ENCODE assay signal across 8 mouse cellular contexts in genomic region chr7:44524502-44524901, GRCm38 (mm10). TPM values are rescaled to one million over a fixed set of nuclear protein-coding genes. Genes with fewer than 3 reads are reported as not detected.
DNase-seq lines count a peak whose midpoint lies in the region; ATAC-seq and TF ChIP-seq lines count a peak whose summit lies in the region.

Gene Mybpc2 (minus strand): TSS chr7:44524656.

- intact Hi-C loops in heart, postnatal 36 days (cut with DNase I): loop anchor here (5.0 kb wide), 1 partner anchor 123 kb away; no protein-coding TSS in a partner anchor
- intact Hi-C loops in left cerebral cortex, postnatal 25 days (cut with DNase I): loop anchor here (5.0 kb wide), 1 partner anchor 38 kb away; no protein-coding TSS in a partner anchor

- H3K9me3 ChIP-seq in forebrain, embryonic 14.5 days (replicated peaks; ENCODE audit: control insufficient read depth, low read length): no peaks in the 10 kb centered on the region
- H3K9me3 ChIP-seq in limb, embryonic 10.5 days (replicated peaks): no peaks in the 10 kb centered on the region
- H3K9me3 ChIP-seq in stomach, postnatal 0 days (ENCODE audit: control insufficient read depth, low read length): no peaks in the 10 kb centered on the region

- peaks cover 18% of the 10 kb centered on the region; the same call in 1 of the 2 replicates for H3K27me3 ChIP-seq in forebrain, embryonic 14.5 days (replicated peaks; ENCODE audit: control insufficient read depth, insufficient read depth, low read length)
- peaks cover 95% of the 10 kb centered on the region for H3K27me3 ChIP-seq in limb, embryonic 10.5 days (ENCODE audit: low read depth, poor library complexity, severe bottlenecking)
- no peaks in the 10 kb centered on the region for H3K27me3 ChIP-seq in stomach, postnatal 0 days (ENCODE audit: control insufficient read depth, insufficient read depth, low read length)

- no peak for ATAC-seq in forebrain, embryonic 14.5 days
- ATAC-seq in stomach, postnatal 0 days (ENCODE audit: low FRiP score, low TSS enrichment): no peak
- ATAC-seq in erythroid progenitor cell, adult 5-6 weeks (replicated peaks; ENCODE audit: low FRiP score, poor library complexity, severe bottlenecking): no peak

- no peaks in the 10 kb centered on the region for H3K36me3 ChIP-seq in forebrain, embryonic 14.5 days (ENCODE audit: control insufficient read depth, insufficient read depth, low read length)
- H3K36me3 ChIP-seq in limb, embryonic 10.5 days: no peaks in the 10 kb centered on the region
- no peaks in the 10 kb centered on the region for H3K36me3 ChIP-seq in stomach, postnatal 0 days (ENCODE audit: control insufficient read depth, insufficient read depth, low read length)

- H3K27ac ChIP-seq in forebrain, embryonic 14.5 days (ENCODE audit: low read depth, low read length): no peak within 1 kb of the TSS
- no peak within 1 kb of the TSS for H3K27ac ChIP-seq in limb, embryonic 10.5 days
- no peak within 1 kb of the TSS for H3K27ac ChIP-seq in stomach, postnatal 0 days (replicated peaks)

- 37% methylated on average over 12 of the region's 12 CpGs for WGBS in forebrain, embryonic 14.5 days
- WGBS in limb, embryonic 10.5 days: 25% methylated on average over 12 of the region's 12 CpGs
- WGBS in stomach, postnatal 0 days: 25% methylated on average over 12 of the region's 12 CpGs

- no peak within 1 kb of the TSS for H3K4me3 ChIP-seq in forebrain, embryonic 14.5 days (ENCODE audit: low read depth, low read length)
- peak within 1 kb of the TSS; percentile 14; the same call in 1 of the 2 replicates for H3K4me3 ChIP-seq in limb, embryonic 10.5 days
- no peak within 1 kb of the TSS; the same call in 1 of the 2 replicates for H3K4me3 ChIP-seq in stomach, postnatal 0 days (ENCODE audit: low read depth, low read length)

- TF ChIP-seq CTCF in stomach, postnatal 0 days (IDR thresholded peaks at IDR 0.05; ENCODE audit: low read depth): no peak

- H3K4me2 ChIP-seq in forebrain, embryonic 14.5 days (ENCODE audit: low read length): peak within 1 kb of the TSS; percentile 19
- H3K4me2 ChIP-seq in stomach, postnatal 0 days (replicated peaks; ENCODE audit: low read depth): peak within 1 kb of the TSS; percentile 42

- no peak for TF ChIP-seq EP300 in stomach, postnatal 0 days (optimal IDR thresholded peaks at IDR 0.05)

- peak; percentile 43 for DNase-seq in ES-CJ7 (ENCODE audit: low read depth, low spot score)
- DNase-seq in forebrain, embryonic 14.5 days (ENCODE audit: low spot score): no peak
- DNase-seq in heart, postnatal 36 days: peak; percentile 31 to 36
- no peak for DNase-seq in limb, embryonic 10.5 days (ENCODE audit: low spot score)
- no peak for DNase-seq in stomach, postnatal 0 days (ENCODE audit: low spot score)
- no peak for DNase-seq in left cerebral cortex, postnatal 25 days (ENCODE audit: low spot score in 2 of 2)
- no peak for DNase-seq in natural killer cell, adult 2 months (ENCODE audit: low spot score in 2 of 2)

- no peak within 1 kb of the TSS for H3K9ac ChIP-seq in forebrain, embryonic 14.5 days (ENCODE audit: low read length)
- peak within 1 kb of the TSS; percentile 47; the same call in 1 of the 2 replicates for H3K9ac ChIP-seq in stomach, postnatal 0 days (ENCODE audit: low read length)

- H3K4me1 ChIP-seq in forebrain, embryonic 14.5 days (ENCODE audit: control insufficient read depth, insufficient read depth, low read length): peaks cover 6% of the 10 kb centered on the region; the same call in 1 of the 2 replicates
- H3K4me1 ChIP-seq in limb, embryonic 10.5 days: peaks cover 22% of the 10 kb centered on the region
- peaks cover 3% of the 10 kb centered on the region; the same call in 1 of the 2 replicates for H3K4me1 ChIP-seq in stomach, postnatal 0 days (replicated peaks; ENCODE audit: control insufficient read depth, insufficient read depth)

RNA-seq across cellular contexts. Expression of gene Mybpc2, which starts in this region (rescaled TPM):
- 0.10 TPM in 2 replicates for polyA plus RNA-seq in forebrain, embryonic 14.5 days (2014; fragmentation: Nextera tagmentation; extraction: Ambion mirVana)
- 10 to 100 TPM; 16.5 to 20.1 TPM for total RNA-seq in heart, postnatal 36 days (2021)
- polyA plus RNA-seq in limb, embryonic 10.5 days (2016; fragmentation: Nextera tagmentation; extraction: Ambion mirVana): 0.05 and 0.11 TPM in 2 replicates
- 0.21 and 0.32 TPM in 2 replicates for polyA plus RNA-seq in stomach, postnatal 0 days (2015; fragmentation: Nextera tagmentation; extraction: Ambion mirVana)
- 1.3 TPM in 1 of 2 replicates, not detected in the other for total RNA-seq in erythroid progenitor cell, adult 5-6 weeks (2015; ENCODE audit: low replicate concordance)
- total RNA-seq in erythroid progenitor cell, adult 5-6 weeks (2017; ENCODE audit: low replicate concordance): not detected in 2 replicates
- not detected for total RNA-seq in left cerebral cortex, postnatal 25 days (2021)

Comparison
In these comparisons a context has a peak if more than half of its experiments do, and no peak if none do; other contexts are left out.
1. RNA of gene Mybpc2 (total RNA-seq): 16.5 to 20.1 TPM in heart, postnatal 36 days; 1.3 TPM in erythroid progenitor cell, adult 5-6 weeks and not detected in left cerebral cortex, postnatal 25 days; every median in the first group is over 4 times any median in the second.
2. DNase-seq: peak in ES-CJ7 (single experiment) and heart, postnatal 36 days (2 of 2); none in forebrain, embryonic 14.5 days (single experiment), limb, embryonic 10.5 days (single experiment), stomach, postnatal 0 days (single experiment), left cerebral cortex, postnatal 25 days (0 of 2) and natural killer cell, adult 2 months (0 of 2).